Mouse (Mus musculus) lung, adult 18-20 months (tissue): Measurements from ENCODE around the gene Gm3476.
"Not testable (repeated sequence)": the region's sequence is repeated elsewhere in the genome, so short reads cannot be mapped to it uniquely, and the experiment has no call there.

Source experiments
- DNase-seq, 2 experiments: peaks; one replicate each; pipeline ENCODE4 v3.0.0; 2022; ENCODE audit warnings: mixed read lengths in 2 of 2

The Gm3476 gene

GRCm38 (mm10) chr14:6125707-6126106 lies at the start of gene Gm3476:
Gene Gm3476, minus strand, starts transcription at chr14:6125807.
- DNase-seq = not testable (repeated sequence)

DNA sequence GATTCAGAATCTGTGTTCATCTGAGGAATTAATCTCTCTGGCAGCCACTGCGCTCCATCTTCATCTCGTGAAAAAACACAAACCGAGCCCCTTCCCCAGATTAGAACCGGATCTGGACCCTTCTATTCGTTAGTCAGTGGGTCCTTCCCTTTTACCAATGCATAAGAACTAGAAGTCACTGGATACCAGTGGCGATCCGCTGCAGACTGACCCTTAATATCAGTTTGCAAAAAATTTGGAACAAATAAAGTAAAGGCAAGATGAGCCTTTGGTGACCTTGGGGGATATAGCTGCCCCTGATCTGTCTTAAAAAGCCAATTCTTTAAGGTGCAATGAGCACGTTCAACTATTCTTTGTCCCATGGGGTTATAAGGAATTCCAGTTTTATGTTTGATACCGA lies 37.9 kb upstream of the Gm3476 start:
- not testable (repeated sequence) for DNase-seq

GRCm38 (mm10) chr14:6161085-6161484 lies 35.5 kb upstream of the Gm3476 start:
- peak in 1 of 2 experiments; percentile 2 for DNase-seq

DNA sequence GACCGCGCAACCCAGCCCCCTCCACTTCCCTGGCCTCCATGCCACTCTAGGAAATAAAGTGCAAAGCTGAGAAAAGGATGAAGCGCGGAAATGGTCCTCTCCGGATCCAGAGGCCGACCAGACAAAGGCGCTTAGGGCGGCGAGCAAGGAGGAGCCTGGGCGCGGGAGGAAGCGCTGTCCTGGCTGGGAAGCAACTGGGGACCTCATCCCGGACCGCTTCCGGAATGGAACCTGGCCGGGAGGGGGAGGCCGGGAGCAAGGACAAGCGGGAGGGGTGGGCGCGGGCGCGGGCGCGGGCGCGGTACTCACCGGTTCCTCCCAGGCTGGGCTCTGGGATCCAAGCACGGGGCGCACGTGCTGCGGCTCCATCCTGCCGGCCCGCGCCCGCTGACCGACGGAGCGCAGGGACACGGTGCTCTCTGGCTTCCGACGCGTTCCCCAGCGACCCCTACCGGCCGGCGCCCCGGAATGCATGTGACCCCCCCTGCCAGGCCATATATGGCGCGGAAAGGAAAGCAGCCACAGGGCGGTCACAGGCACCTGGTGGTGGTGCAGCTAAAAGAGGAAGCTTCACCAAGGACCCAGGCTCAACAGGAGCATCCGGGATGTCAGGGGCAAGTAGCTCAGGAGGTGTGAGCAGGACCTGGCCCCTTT lies 17.2 kb downstream of the Gm3476 start, which contains the start of gene Gm3468:
Gene Gm3468 (minus strand): TSS at position 394 of the 654 bp plus-strand sequence.
- peak; percentile 14 to 37 for DNase-seq

DNA sequence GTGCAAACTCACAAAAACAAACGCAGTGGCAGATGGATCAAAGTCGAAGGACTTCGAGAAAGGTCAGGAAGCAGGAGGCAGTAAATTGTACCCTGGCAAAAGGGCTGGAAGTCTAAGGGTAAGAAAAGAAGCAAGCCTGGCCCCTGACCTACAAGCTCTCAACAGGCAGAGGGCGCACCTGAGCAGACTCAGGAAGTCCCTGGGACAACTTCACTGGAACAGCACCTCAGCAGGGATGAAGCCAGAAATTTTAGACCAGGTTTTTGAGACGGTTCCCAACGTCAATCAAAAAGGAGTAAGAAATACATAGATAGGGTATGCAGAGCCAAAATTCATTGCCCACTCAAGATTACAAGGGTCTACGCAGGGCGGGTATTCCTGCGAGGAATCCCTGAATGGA lies 18.1 kb downstream of the Gm3476 start:
- not testable (repeated sequence) for DNase-seq

DNA sequence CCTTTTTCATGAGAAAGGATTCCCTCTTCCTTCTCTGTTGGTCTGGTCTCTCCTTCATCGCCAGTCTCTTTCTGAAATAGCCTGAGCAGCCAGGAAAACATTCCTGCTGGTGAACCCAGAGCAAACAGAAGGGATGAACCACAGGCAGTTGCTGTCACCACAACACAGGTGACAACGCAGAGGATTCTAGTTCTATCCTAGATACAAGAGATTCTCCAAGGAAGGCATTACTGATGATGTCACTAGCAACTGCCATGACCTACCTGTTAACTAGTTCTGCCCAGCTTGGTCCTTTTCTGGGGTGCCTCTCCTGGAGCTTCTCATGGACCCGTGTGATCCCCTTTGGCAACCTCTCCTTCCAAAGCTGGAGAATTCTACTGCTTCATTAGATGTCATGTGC lies 31.8 kb downstream of the Gm3476 start, which contains the start of gene Gm8206:
Gene Gm8206 (minus strand): TSS at position 101 of the 400 bp plus-strand sequence.
- not testable (repeated sequence) for DNase-seq

- DNase-seq = not testable (repeated sequence)
Measured at GRCm38 (mm10) chr14:6058167-6058566, 67.4 kb downstream of the Gm3476 start, which contains the start of gene Gm6337. Gene Gm6337, minus strand, starts transcription at chr14:6058267.
